In genomic region chr17:53718474-53718873, GRCm38 (mm10) we compare ENCODE assay signal across 25 mouse cellular contexts. TPM values are rescaled to one million over a fixed set of nuclear protein-coding genes. Genes with fewer than 3 reads are reported as not detected.
DNase-seq lines count a peak whose midpoint lies in the region; TF ChIP-seq lines count a peak whose summit lies in the region.
"Had no signal": no experiment of that assay in that cellular context is flagged by ENCODE, and none has a peak within 500 bp of the region (broad histone marks: within the 10 kb centered on the region; RNA-seq: fewer than 3 reads in every experiment).

No protein-coding gene starts in this region.

- no peak for TF ChIP-seq POLR2A in testis, adult 2 months (IDR thresholded peaks at IDR 0.05; ENCODE audit: control insufficient read depth, low read depth, low read length)
- no peak for TF ChIP-seq POLR2A in cerebellum, adult 2 months (IDR thresholded peaks at IDR 0.05; ENCODE audit: borderline replicate concordance, insufficient read depth, low read length)

- TF ChIP-seq CTCF in testis, adult 2 months (IDR thresholded peaks at IDR 0.05; ENCODE audit: control insufficient read depth, insufficient read depth, insufficient replicate concordance, low read depth, low read length), result no peak
- TF ChIP-seq CTCF in cerebellum, adult 2 months (IDR thresholded peaks at IDR 0.05; ENCODE audit: borderline replicate concordance, insufficient read depth, low read depth, low read length), result no peak
- no peak for TF ChIP-seq CTCF in layer of hippocampus, adult 2 months (conservative IDR thresholded peaks at IDR 0.05)

- 22% methylated on average over 1 of the region's 1 CpGs for WGBS in cerebellum, adult 2 months

- peaks cover 2% of the 10 kb centered on the region; the same call in 1 of the 2 replicates for H3K4me1 ChIP-seq in testis, adult 2 months (ENCODE audit: control insufficient read depth, insufficient read depth, low read length)
- H3K4me1 ChIP-seq in cerebellum, adult 2 months (ENCODE audit: control insufficient read depth, insufficient read depth, low read length), result peaks cover 3% of the 10 kb centered on the region
- H3K4me1 ChIP-seq: embryonic facial prominence, embryonic 10.5 days; embryonic facial prominence, embryonic 13.5 days; forebrain, embryonic 12.5 days; forebrain, embryonic 15.5 days; heart, embryonic 12.5 days; heart, embryonic 15.5 days; hindbrain, embryonic 10.5 days; hindbrain, embryonic 13.5 days had no signal

- no peaks in the 10 kb centered on the region for H3K27me3 ChIP-seq in testis, adult 2 months (ENCODE audit: control insufficient read depth, insufficient read depth, low read length)
- H3K27me3 ChIP-seq in cerebellum, adult 2 months (ENCODE audit: control insufficient read depth, insufficient read depth, low read length), result no peaks in the 10 kb centered on the region
- H3K27me3 ChIP-seq: embryonic facial prominence, embryonic 13.5 days; forebrain, embryonic 12.5 days; forebrain, embryonic 15.5 days; heart, embryonic 12.5 days; heart, embryonic 15.5 days; hindbrain, embryonic 13.5 days had no signal

- H3K27ac ChIP-seq in testis, adult 2 months (ENCODE audit: control insufficient read depth, insufficient read depth, low read depth, low read length), result no peak overlapping the region
- H3K27ac ChIP-seq in cerebellum, adult 2 months (ENCODE audit: insufficient read depth, low read length), result no peak overlapping the region
- no peak overlapping the region for H3K27ac ChIP-seq in layer of hippocampus, adult 2 months
- H3K27ac ChIP-seq: embryonic facial prominence, embryonic 10.5 days; embryonic facial prominence, embryonic 13.5 days; forebrain, embryonic 12.5 days; forebrain, embryonic 15.5 days; heart, embryonic 15.5 days; hindbrain, embryonic 10.5 days; hindbrain, embryonic 13.5 days; hindbrain, postnatal 0 days had no signal

- intact Hi-C loops in left cerebral cortex, postnatal 4 days (cut with DNase I), result no loop called here

- DNase-seq in testis, postnatal 14 days (ENCODE audit: low spot score), result no peak
- peak; percentile 34 to 62 for DNase-seq in cerebellum, adult 2 months
- peak; percentile 61 for DNase-seq in cerebellum, adult 9-11 months
- DNase-seq in left cerebral cortex, postnatal 4 days, result no peak
- no peak for DNase-seq in layer of hippocampus, adult 2 months (ENCODE audit: low spot score in 2 of 2)
- DNase-seq in T-cell, adult 2 months (ENCODE audit: low spot score), result no peak
- DNase-seq: adrenal gland, adult 8-10 months; adrenal gland, postnatal 25 days; embryo, embryonic 11 days; gastrocnemius, postnatal 25 days; heart, postnatal 10 days; heart, postnatal 36 days; kidney, adult 18-20 months had no signal

- no peaks in the 10 kb centered on the region for H3K36me3 ChIP-seq in testis, adult 2 months (ENCODE audit: control insufficient read depth, insufficient read depth, low read length)
- H3K36me3 ChIP-seq: embryonic facial prominence, embryonic 10.5 days; embryonic facial prominence, embryonic 13.5 days; forebrain, embryonic 12.5 days; forebrain, embryonic 15.5 days; heart, embryonic 12.5 days; heart, embryonic 15.5 days; hindbrain, embryonic 10.5 days; hindbrain, embryonic 13.5 days had no signal

- H3K4me3 ChIP-seq in testis, adult 2 months (ENCODE audit: control insufficient read depth, low read depth, low read length), result peak overlapping the region; percentile 63
- no peak overlapping the region for H3K4me3 ChIP-seq in cerebellum, adult 2 months (replicated peaks; ENCODE audit: insufficient read depth, low read depth, low read length)
- no peak overlapping the region for H3K4me3 ChIP-seq in layer of hippocampus, adult 2 months
- H3K4me3 ChIP-seq: embryonic facial prominence, embryonic 10.5 days; embryonic facial prominence, embryonic 13.5 days; erythroblast, embryonic 14.5 days; forebrain, embryonic 12.5 days; forebrain, embryonic 15.5 days; heart, embryonic 12.5 days; heart, embryonic 15.5 days; hindbrain, embryonic 10.5 days; hindbrain, embryonic 13.5 days had no signal

RNA-seq across cellular contexts. Expression of gene Sgo1, which starts 29.3 kb away (rescaled TPM):
- polyA plus RNA-seq in testis, adult 2 months (2012; rRNA removed), result 0.47 TPM in 2 replicates
- 0.16 and 0.19 TPM in 2 replicates for polyA plus RNA-seq in cerebellum, adult 2 months (2012; rRNA removed)
- total RNA-seq in left cerebral cortex, postnatal 4 days (2021), result 1 to 10 TPM; 1.9 to 2.2 TPM
- total RNA-seq in layer of hippocampus, adult 2 months (2021), result under 1 TPM; 0.12 to 0.15 TPM
- total RNA-seq: gastrocnemius, adult 8-10 months had no signal

Comparison
In these comparisons a context has a peak if more than half of its experiments do, and no peak if none do; other contexts are left out.
1. DNase-seq: peak in cerebellum, adult 2 months (2 of 2) and cerebellum, adult 9-11 months (single experiment); none in testis, postnatal 14 days (single experiment), left cerebral cortex, postnatal 4 days (single experiment), layer of hippocampus, adult 2 months (0 of 2) and T-cell, adult 2 months (single experiment).